Mouse (Mus musculus) thymus, postnatal 4 days (tissue): ENCODE data around the gene Spesp1.

Source experiments
- DNase-seq: peaks from one replicate; pipeline ENCODE4 v3.0.0; 2021

Gene Spesp1

GRCm38 (mm10) chr9:62245612-62246379 lies 36.2 kb downstream of the Spesp1 start:
- peak; percentile 43 for DNase-seq

GRCm38 (mm10) chr9:62244612-62245010 lies 37.4 kb downstream of the Spesp1 start:
- DNase-seq, result no peak

DNA sequence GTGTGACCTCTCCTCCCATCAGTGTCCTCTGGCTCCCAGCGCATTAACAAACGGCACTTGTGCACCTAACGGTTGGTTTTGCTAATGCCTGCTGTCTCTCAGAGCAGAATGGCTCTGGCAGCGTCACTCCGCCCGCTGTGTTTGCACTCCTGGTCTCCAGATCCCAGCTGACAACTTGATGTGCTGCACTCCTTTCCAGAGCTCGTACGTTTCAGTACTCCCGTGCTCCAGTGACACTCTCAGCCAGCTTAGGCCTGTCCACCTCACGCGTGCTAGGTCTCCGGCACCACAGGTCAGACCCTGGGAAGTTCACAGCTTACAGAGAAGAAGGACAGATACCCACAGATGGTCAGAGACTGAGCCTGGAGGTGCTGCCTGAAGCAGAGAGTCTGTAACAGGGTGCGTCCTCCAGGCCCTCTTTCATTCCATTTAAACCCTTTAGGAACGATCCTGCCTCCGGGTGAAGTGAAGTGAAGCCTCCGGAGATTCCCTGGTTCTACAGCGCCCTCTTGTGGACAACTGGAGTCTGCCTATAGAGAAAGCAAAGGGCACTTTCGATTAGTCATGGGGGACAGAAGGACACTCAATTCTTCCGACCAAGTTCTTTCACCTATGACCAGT lies 37.9 kb downstream of the Spesp1 start:
- peak; percentile 77 for DNase-seq

DNA sequence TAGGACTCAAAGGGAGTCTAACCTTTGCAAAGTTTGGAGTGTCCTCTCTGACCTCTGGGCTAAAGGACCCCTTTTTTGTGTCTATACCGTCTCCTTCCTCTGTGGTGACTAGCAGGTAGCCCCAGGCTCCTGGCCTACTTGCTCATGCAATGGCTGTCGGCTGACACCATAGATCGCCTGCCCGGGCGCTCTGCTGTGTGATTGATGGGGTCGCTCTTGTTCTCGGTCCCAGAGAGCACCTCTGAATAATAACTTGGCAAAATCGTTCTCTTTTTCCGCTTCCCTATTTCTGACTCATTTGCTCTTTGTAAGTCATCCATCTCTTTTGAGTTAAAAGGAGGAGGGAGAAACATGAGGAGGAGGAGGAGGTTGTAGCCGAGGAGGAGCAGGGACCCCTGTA lies 42.0 kb downstream of the Spesp1 start:
- no peak for DNase-seq

DNA sequence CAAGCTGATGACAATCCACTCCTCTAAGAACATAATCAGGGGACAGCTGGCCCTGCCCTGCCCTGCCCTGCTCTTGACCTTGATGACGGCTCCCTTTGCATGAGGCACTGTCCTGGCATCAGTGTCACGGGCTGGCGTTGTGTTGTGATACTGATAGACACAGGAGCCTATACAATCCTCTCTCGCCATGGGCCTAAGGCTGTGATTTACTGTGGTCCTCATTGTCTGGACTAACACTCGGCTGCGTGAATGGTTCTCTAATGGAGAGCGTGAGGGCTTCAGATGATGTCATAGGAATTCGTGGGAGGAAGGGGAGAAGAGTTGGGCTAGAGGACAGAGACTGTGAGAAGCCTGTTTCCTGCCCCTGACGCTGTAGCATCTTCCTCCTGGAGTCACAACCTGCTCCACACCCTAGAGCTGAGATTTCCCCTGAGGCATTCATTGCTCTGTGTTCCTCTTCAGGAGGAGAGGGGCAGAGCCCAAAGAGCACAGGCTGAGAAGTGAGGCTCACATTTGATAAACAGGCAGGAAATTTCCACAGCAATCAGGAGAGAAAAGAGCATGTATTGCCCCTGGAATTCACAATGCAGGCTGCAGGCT lies 44.5 kb downstream of the Spesp1 start:
- no peak for DNase-seq

DNA sequence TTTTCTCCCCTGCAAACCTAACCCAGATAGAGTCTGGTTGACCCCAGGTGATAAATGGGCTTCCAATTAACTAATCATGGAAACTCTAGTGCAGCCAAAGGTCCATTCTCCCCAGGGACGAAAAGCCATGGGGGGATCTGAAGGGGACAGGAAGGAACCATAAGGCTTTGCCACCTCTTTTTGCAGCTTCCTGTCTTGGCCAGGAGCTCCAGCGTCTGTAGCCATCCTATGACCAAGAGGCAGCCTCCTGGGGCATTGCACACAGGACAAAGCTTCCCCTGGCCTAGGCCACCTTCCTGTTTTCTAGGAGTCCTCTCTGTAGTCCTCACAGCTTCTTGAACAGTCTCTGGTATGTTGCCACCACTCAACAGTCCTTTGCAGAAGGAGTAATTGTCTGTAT lies 46.5 kb downstream of the Spesp1 start:
- DNase-seq, result no peak

- no peak for DNase-seq
Measured at GRCm38 (mm10) chr9:62232649-62233048, 49.4 kb downstream of the Spesp1 start.

GRCm38 (mm10) chr9:62231046-62231445 lies 51.0 kb downstream of the Spesp1 start:
- DNase-seq, result no peak

DNA sequence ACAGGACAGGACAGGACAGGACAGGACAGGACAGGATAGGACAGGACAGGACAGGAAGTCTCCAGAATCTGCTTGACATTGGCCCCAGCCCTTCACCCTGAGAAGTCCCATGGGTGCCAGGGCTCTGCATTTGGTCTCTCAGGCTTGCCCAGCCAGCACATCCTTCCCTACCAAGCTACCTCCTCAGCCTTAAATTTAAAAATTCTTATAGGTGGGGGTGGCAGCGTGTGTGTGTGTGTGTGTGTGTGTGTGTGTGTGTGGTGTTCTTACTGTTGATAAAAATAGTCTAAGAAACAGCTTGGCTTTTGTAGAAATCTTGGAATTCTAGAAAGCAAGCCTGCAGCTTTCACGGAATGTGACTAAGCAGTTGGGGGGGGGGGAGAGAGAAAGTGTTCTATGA lies 52.0 kb downstream of the Spesp1 start:
- DNase-seq, result no peak

- DNase-seq, result no peak
Measured at GRCm38 (mm10) chr9:62222481-62222880, 59.5 kb downstream of the Spesp1 start.

DNA sequence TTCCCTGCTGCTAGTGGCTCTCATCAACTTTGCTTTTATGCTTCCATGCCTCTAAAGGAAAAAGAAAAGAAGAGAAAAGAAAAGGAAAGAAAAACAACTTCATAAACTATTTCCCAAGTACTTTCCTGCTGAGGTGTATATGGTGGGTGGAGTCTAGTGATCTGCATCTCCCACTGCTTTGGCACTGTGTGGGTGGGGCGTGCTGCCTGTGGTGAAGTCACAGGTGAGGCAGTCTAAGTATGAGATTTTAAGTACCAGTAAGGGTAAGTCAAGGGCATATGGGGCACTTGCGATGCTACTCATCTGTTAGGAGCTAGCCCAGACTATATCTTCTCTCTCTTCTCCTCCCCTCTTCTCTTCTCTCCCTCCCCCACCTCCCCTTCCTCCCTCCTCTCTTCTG lies 60.0 kb downstream of the Spesp1 start:
- no peak for DNase-seq
